Mouse (Mus musculus) spleen, adult 2 months (tissue): ENCODE results near the gene Olfr685.

Experiments
- CTCF ChIP-seq: fragments of 200-500 bp; IDR thresholded peaks from 2 replicates; pipeline ENCODE4 v1.5.1; 2011; ENCODE audit warnings: mild to moderate bottlenecking, inconsistent platforms; ENCODE audit not compliant: insufficient read depth, insufficient read length, insufficient replicate concordance; ENCODE audit errors: extremely low read depth
- POLR2A ChIP-seq: fragments of 200-500 bp; IDR thresholded peaks from 2 replicates; pipeline ENCODE4 v1.6.1; 2011; ENCODE audit warnings: low read depth, low read length, inconsistent platforms

DNA sequence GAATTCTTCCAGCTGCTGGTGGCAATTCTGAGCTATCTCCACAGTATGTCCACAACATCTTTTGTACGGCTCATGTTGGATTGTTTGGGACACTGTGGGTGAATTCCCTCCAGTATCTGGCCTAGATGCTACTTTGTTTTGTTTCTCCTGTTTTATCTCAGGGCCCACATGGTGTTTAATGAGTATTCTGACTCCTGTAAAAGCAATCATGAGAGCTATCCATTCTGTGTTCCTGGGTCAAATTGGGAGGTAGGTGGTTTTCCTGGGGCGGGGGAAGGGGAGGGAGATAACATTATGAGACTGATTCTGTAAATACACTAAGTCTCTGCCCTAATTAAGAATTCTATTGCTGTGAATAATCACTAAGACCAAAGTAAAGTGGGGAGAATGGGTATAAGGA lies 43.6 kb upstream of the Olfr685 start:
- TF ChIP-seq CTCF (no peak), POLR2A (no peak)
